Mouse (Mus musculus) limb, embryonic 12.5 days (tissue): Measurements from ENCODE around the gene Ndufv3. TPM values are rescaled to one million over a fixed set of nuclear protein-coding genes. Genes with fewer than 3 reads are reported as not detected.

Experiments
- ATAC-seq: fragments of 200-750 bp; cut with Nextera tagmentation; 2 replicates; pipeline ENCODE4 v1.8.0; 2017; ENCODE audit warnings: low read depth, moderate TSS enrichment; ENCODE audit not compliant: insufficient number of reproducible peaks, insufficient read depth, low FRiP score, low TSS enrichment
- H3K27ac ChIP-seq: fragments of 300-500 bp; sonication (generic); 2 replicates; pipeline ENCODE4 v1.5.1; 2016; ENCODE audit warnings: mild to moderate bottlenecking, moderate library complexity
- H3K27me3 ChIP-seq: fragments of 300-500 bp; sonication (generic); 2 replicates; pipeline ENCODE4 v1.6.1; 2016; ENCODE audit warnings: mild to moderate bottlenecking, moderate library complexity
- H3K36me3 ChIP-seq: fragments of 300-500 bp; sonication (generic); 2 replicates; pipeline ENCODE4 v1.6.1; 2016; ENCODE audit warnings: mild to moderate bottlenecking, moderate library complexity
- H3K4me1 ChIP-seq: fragments of 300-500 bp; sonication (generic); replicated peaks from 2 replicates; pipeline ENCODE4 v1.6.1; 2016
- H3K4me2 ChIP-seq: fragments of 300-500 bp; sonication (generic); 2 replicates; pipeline ENCODE4 v1.6.1; 2016; ENCODE audit warnings: mild to moderate bottlenecking, moderate library complexity
- H3K4me3 ChIP-seq: fragments of 300-500 bp; sonication (generic); replicated peaks from 2 replicates; pipeline ENCODE4 v1.5.1; 2016; ENCODE audit warnings: mild to moderate bottlenecking
- H3K9ac ChIP-seq: fragments of 300-500 bp; sonication (generic); replicated peaks from 2 replicates; pipeline ENCODE4 v1.6.1; 2016; ENCODE audit warnings: mild to moderate bottlenecking, moderate library complexity
- H3K9me3 ChIP-seq: fragments of 300-500 bp; sonication (generic); 2 replicates; pipeline ENCODE4 v1.6.1; 2016; ENCODE audit warnings: mild to moderate bottlenecking, moderate library complexity
- WGBS: fragments of 180-500 bp; shearing (Covaris S2); methylation state at CpG from one replicate; pipeline ENCODE4 v1.1.7; 2016; 5-methylcytosine and 5-hydroxymethylcytosine counted together
- microRNA-seq: library from miRNA; unstranded; fragments of <30 nt; microRNA quantifications from one replicate; pipeline ENCODE4, GENCODE M21; 2017
- polyA plus RNA-seq: library from polyadenylated mRNA; unstranded; fragments of >200 nt; fragmentation: Nextera tagmentation; extraction: Ambion mirVana; gene quantifications from 2 replicates; pipeline ENCODE4 v1.2.1, GENCODE M21; 2016

Ndufv3 gene
- polyA plus RNA-seq, 1 experiment from 2014 or later, result 250 TPM

DNA sequence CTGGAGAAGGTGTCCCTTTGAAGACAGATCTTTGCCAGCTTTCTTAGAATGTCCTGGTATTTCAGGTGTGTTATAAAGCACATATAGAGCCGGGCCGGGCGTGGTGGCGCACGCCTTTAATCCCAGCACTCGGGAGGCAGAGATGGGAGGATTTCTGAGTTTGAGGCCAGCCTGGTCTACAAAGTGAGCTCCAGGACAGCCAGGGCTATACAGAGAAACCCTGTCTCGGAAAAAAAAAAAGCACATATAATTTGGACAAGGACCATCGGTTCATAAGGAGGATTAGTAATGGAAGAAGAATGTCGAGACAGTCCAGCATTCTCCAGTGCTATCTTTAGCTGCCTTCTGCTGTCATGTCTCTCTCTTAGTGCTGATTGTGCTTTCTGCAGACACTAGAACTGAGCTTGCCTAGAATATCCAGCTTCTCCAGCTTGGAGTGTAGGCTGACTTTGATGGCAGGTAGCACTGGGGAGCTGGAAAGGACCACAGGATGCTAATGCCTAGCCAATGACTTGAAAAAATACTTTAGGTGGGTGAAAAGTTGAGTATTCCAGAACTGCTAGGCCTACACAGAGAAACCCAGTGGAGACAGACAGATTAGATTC lies 50.5 kb downstream of the Ndufv3 start:
- Histone ChIP-seq H3K4me3 (no peak overlapping the region), H3K9ac (no peak overlapping the region), H3K4me1 (peaks cover 28% of the 10 kb centered on the region), H3K36me3 (peaks cover 7% of the 10 kb centered on the region; the same call in 1 of the 2 replicates), H3K27ac (peak overlapping the region; percentile 12; the same call in 1 of the 2 replicates), H3K4me2 (no peak overlapping the region), H3K27me3 (no peaks in the 10 kb centered on the region), H3K9me3 (no peaks in the 10 kb centered on the region)
- peak; percentile 88 for ATAC-seq
- 91% methylated on average over 9 of the region's 9 CpGs for WGBS

DNA sequence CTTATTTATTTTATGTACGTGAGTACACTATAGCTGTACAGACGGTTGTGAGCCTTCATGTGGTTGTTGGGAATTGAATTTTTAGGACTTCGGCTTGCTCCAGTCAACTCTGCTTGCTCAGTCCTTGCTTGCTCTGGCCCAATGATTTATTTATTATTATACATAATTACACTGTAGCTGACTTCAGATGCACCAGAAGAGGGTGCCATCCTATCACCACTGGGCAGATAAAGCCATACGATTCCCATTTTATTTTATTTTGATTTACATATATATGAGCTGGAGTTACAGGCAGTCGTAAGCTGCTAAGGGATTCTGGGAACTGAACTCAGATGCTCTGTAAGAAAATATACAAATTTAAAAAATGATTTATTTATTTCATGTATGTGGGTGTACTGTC lies 51.8 kb downstream of the Ndufv3 start:
- H3K27me3 ChIP-seq, result no peaks in the 10 kb centered on the region
- ATAC-seq, result no peak
- 91% methylated on average over 5 of the region's 5 CpGs for WGBS
- no peak overlapping the region for H3K9ac ChIP-seq
- H3K4me2 ChIP-seq, result no peak overlapping the region
- H3K27ac ChIP-seq, result no peak overlapping the region
- H3K4me1 ChIP-seq, result peaks cover 17% of the 10 kb centered on the region
- no peaks in the 10 kb centered on the region for H3K9me3 ChIP-seq
- no peak overlapping the region for H3K4me3 ChIP-seq
- H3K36me3 ChIP-seq, result peaks cover 11% of the 10 kb centered on the region; the same call in 1 of the 2 replicates

DNA sequence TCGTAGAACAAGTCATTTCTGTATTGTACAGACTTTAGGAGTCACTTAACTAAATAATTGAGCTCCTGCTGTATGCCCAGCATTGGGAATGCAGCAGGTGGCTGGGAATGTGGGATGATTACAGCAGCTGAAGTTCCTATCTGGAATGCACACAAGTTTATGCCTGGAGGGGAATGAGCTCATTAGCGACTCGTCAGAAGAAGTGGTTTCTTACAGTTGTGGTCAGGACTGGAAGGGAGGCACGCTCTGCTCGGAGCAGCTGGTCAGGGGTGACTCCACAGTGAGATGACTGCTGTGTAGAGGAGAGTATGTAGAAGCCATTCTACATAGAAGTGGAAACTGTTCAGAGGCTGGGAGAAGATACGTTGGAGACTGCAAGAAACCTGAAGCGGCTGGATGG lies 54.7 kb downstream of the Ndufv3 start:
- Histone ChIP-seq H3K4me3 (no peak overlapping the region), H3K27me3 (no peaks in the 10 kb centered on the region), H3K9me3 (no peaks in the 10 kb centered on the region), H3K9ac (no peak overlapping the region), H3K4me2 (no peak overlapping the region), H3K27ac (peak overlapping the region; percentile 29; the same call in 1 of the 2 replicates), H3K36me3 (peaks cover 5% of the 10 kb centered on the region; the same call in 1 of the 2 replicates), H3K4me1 (0 out of 2 replicates have a peak, but pooled peaks cover 2% of the 10 kb centered on the region)
- ATAC-seq, result no peak
- 74% methylated on average over 7 of the region's 7 CpGs for WGBS

DNA sequence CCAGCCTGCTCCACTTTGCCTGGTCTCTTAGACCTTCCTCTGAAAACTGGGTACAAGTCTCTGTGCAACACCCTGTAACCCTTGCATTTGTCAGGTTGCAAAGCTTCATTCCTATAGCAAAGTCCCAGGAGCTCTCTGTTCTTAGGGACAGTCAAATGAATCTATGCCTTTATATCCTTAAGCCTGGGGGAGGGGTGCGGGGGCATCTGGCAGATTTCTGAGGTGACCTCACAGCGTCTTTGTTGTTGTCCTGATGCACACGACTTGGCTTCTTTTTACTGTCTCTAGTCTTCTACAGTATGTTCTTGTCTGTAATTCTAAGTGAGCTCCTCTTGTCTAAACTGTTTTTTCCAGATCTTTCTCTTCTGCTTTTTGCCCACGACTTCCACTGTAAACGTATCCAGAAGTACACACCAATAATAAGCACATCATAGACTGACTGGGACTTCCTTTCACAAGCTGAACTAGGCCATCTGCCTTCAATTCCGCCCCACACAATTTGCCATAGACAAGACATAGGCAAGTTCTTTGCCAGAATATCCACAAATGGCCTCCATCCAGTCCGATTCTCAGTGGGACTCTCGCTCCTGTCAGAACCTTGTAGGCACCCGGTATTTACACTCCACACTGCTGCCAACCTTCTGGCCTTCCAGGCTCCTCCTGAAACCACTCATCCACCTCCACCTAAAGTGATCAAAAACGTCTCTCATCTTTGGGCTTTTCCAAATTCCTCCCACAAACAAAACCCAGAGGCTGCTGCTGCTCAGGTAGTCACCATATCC lies 56.7 kb downstream of the Ndufv3 start:
- no peak overlapping the region for H3K9ac ChIP-seq
- peaks cover 5% of the 10 kb centered on the region; the same call in 1 of the 2 replicates for H3K36me3 ChIP-seq
- 86% methylated on average over 10 of the region's 10 CpGs for WGBS
- no peak overlapping the region for H3K4me2 ChIP-seq
- no peak overlapping the region for H3K4me3 ChIP-seq
- no peaks in the 10 kb centered on the region for H3K9me3 ChIP-seq
- H3K27ac ChIP-seq, result no peak overlapping the region
- peaks cover 9% of the 10 kb centered on the region for H3K4me1 ChIP-seq
- H3K27me3 ChIP-seq, result no peaks in the 10 kb centered on the region
- no peak for ATAC-seq

DNA sequence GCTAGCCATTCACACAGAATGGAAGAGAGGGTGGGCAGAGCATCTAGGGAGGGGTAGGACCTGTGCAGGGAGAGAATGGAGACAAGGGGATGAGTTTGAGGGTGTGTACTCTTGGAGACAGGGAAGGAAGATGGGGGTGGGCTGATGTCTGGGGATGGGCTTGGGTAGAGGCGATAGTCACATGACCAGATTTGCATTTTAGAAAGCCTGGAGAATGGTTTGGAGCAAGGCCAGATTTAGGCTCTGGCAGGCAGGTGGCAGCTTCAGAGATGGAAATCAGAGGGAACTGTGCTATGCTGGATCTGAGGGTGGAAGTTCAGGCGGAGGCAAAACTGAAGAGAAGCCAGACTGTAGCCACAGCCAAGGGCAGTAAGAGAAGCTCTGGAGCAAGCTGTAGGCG lies 60.4 kb downstream of the Ndufv3 start:
- Histone ChIP-seq H3K36me3 (peaks cover 26% of the 10 kb centered on the region), H3K4me1 (peaks cover 25% of the 10 kb centered on the region), H3K27me3 (no peaks in the 10 kb centered on the region), H3K9me3 (0 out of 2 replicates have a peak, but pooled peaks cover 3% of the 10 kb centered on the region), H3K9ac (no peak overlapping the region), H3K4me3 (no peak overlapping the region), H3K27ac (no peak overlapping the region), H3K4me2 (no peak overlapping the region)
- no peak for ATAC-seq
- WGBS, result 76% methylated on average over 3 of the region's 3 CpGs

Small RNAs within 50 kb of the gene (microRNA-seq; reads per million reads assigned to microRNA genes)
- gene Gm24970, result not detected

Other genes starting within 250 kb of the Ndufv3 start
- 0.40 and 0.56 TPM in 2 replicates for gene Rsph1, start 242.7 kb upstream of the Ndufv3 start, polyA plus RNA-seq
- 1.5 and 2.1 TPM in 2 replicates for gene Slc37a1, start 233.3 kb upstream of the Ndufv3 start, polyA plus RNA-seq
- 26.7 and 29.1 TPM in 2 replicates for gene Pde9a, start 133.9 kb upstream of the Ndufv3 start, polyA plus RNA-seq
- gene Wdr4, start 135 bp upstream of the Ndufv3 start, polyA plus RNA-seq, result 42.0 and 43.6 TPM in 2 replicates
- 35.4 and 39.3 TPM in 2 replicates for gene Pknox1, start 44.6 kb downstream of the Ndufv3 start, polyA plus RNA-seq
- gene Cbs, start 117.1 kb downstream of the Ndufv3 start, polyA plus RNA-seq, result 2.8 and 2.9 TPM in 2 replicates
- 411 and 432 TPM in 2 replicates for gene U2af1, start 138.8 kb downstream of the Ndufv3 start, polyA plus RNA-seq
- 0.33 TPM in 1 of 2 replicates, not detected in the other for gene Cryaa, start 157.7 kb downstream of the Ndufv3 start, polyA plus RNA-seq